Mouse (Mus musculus) lung, postnatal 0 days (tissue): ENCODE results near the gene Morf4l2. TPM values are rescaled to one million over a fixed set of nuclear protein-coding genes. Genes with fewer than 3 reads are reported as not detected.
"Not testable (repeated sequence)": the region's sequence is repeated elsewhere in the genome, so short reads cannot be mapped to it uniquely, and the experiment has no call there.

Experiments
- ATAC-seq: fragments of 200-750 bp; cut with Nextera tagmentation; 2 replicates; pipeline ENCODE4 v1.8.0; 2017; ENCODE audit warnings: moderate library complexity
- DNase-seq: peaks from one replicate; pipeline ENCODE4 v3.0.0-alpha.2; 2016; ENCODE audit warnings: low spot score
- H3K27ac ChIP-seq: fragments of 300-500 bp; sonication (generic); 2 replicates; pipeline ENCODE4 v1.5.1; 2014; ENCODE audit warnings: antibody characterized with exemption, mild to moderate bottlenecking, low read length, mixed read lengths
- H3K27me3 ChIP-seq: fragments of 300-500 bp; sonication (generic); replicated peaks from 2 replicates; pipeline ENCODE4 v1.6.1; 2014; ENCODE audit warnings: low read length, mixed read lengths; ENCODE audit not compliant: insufficient read depth
- H3K36me3 ChIP-seq: fragments of 300-500 bp; sonication (generic); 2 replicates; pipeline ENCODE4 v1.6.1; 2014; ENCODE audit warnings: low read length, mixed read lengths; ENCODE audit not compliant: insufficient read depth
- H3K4me1 ChIP-seq: fragments of 300-500 bp; sonication (generic); 2 replicates; pipeline ENCODE4 v1.6.1; 2014; ENCODE audit warnings: antibody characterized with exemption, low read depth, low read length, mixed read lengths; ENCODE audit not compliant: insufficient read depth
- H3K4me2 ChIP-seq: fragments of 300-500 bp; sonication (generic); replicated peaks from 2 replicates; pipeline ENCODE4 v1.6.1; 2014; ENCODE audit warnings: low read depth, mild to moderate bottlenecking, low read length, moderate library complexity, mixed read lengths
- H3K4me3 ChIP-seq: fragments of 300-500 bp; sonication (generic); 2 replicates; pipeline ENCODE4 v1.5.1; 2014; ENCODE audit warnings: low read depth, low read length
- H3K9ac ChIP-seq: fragments of 300-500 bp; sonication (generic); replicated peaks from 2 replicates; pipeline ENCODE4 v1.6.1; 2014; ENCODE audit warnings: low read depth, mild to moderate bottlenecking
- H3K9me3 ChIP-seq: fragments of 300-500 bp; sonication (generic); 2 replicates; pipeline ENCODE4 v1.6.1; 2016; ENCODE audit warnings: low read length, mixed read lengths
- CTCF ChIP-seq: IDR thresholded peaks from 2 replicates; pipeline ENCODE4 v1.5.1; 2016; ENCODE audit warnings: antibody characterized with exemption, mild to moderate bottlenecking
- EP300 ChIP-seq: IDR thresholded peaks from 2 replicates; pipeline ENCODE4 v1.6.1; 2016; ENCODE audit warnings: antibody characterized with exemption, mild to moderate bottlenecking, control low read depth
- WGBS: fragments of 180-500 bp; shearing (Covaris S2); extraction: QIAGEN DNeasy Blood & Tissue Kit; methylation state at CpG from one replicate; pipeline ENCODE4 v1.1.7; 2014; 5-methylcytosine and 5-hydroxymethylcytosine counted together
- polyA plus RNA-seq: library from polyadenylated mRNA; unstranded; fragments of >200 nt; fragmentation: Nextera tagmentation; extraction: Ambion mirVana; gene quantifications from 2 replicates; pipeline ENCODE4 v1.2.1, GENCODE M21; 2015

The Morf4l2 gene
- polyA plus RNA-seq, 1 experiment from 2014 or later, result 313 TPM

DNA sequence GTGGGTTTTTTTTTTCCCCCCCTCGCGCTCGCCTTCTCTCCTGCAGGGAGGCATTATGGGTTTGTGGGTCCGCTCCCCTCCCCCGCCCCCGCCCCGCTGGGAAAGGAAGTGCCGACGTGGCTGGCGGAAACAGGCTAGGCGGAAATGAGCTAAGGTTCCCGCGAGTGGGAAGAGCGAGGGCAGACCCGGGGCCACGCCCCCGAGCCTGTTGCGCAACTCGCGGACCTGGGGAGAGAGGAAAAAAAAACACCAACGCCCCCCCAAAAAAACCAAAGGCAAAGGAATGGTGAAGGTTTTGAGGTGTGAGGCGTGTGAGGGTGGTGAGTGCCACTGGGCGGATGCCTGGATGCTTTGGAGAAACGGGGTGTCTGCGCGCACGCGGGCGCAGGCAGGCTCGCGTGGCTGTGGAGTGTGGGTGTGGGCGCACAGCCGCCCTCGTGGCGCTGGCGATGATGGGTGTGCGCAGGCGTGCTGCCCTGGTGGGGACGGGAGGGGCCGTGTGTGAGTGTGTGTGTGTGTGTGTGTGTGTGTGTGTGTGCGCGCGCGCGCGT, 1.8 kb downstream of the Morf4l2 start:
- peak overlapping the region; percentile 38 for H3K4me3 ChIP-seq
- ATAC-seq (peak; percentile 75), DNase-seq (peak; percentile 86)
- no peaks in the 10 kb centered on the region for H3K36me3 ChIP-seq
- H3K27me3 ChIP-seq, result no peaks in the 10 kb centered on the region
- 35% methylated on average over 24 of the region's 46 CpGs for WGBS
- no peaks in the 10 kb centered on the region for H3K4me1 ChIP-seq
- TF ChIP-seq EP300 (no peak), CTCF (no peak)
- no peak overlapping the region; the same call in 1 of the 2 replicates for H3K9ac ChIP-seq
- peak overlapping the region; percentile 48 for H3K4me2 ChIP-seq
- no peaks in the 10 kb centered on the region for H3K9me3 ChIP-seq
- H3K27ac ChIP-seq, result peak overlapping the region; percentile 91

DNA sequence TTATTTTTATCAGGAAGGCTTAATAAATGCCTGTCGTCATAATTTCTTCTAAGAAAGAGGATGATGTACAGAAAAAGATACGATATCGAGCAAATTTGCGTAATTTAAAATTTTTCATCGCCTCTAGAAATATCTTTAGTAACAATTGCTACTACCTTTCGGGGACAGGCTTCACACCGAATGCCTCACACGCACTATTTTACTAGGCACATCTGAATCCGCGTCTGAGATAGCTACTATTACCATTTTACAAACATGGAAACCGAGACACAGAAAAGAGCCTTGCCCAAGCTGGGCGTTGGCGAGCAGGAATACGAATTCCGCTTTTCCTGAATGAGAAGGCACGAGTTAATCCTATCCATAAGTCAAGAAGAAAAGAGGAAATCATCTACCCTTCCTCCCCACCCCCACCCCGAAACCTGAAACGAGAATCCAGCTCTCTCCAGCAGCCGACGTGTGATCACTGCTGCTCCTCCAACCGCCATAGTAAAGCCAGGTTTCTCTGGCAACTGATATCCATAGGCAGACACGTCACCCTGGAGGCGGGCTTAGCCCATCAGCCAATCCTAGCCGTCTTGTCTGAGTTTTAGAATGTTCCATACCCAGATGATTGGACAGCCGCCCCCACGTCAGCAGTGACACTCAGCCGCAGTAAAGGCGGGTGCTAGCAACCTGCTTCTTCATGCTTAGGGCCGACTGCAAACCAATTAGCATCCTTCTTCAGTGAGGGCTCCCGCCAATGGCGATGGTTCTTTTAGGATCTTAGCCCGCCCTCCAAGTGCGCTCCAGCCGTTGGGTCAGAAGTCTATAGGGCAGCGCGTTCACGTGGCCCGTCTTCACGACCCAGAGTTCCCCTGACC, 2.5 kb downstream of the Morf4l2 start:
- Histone ChIP-seq H3K4me3 (peak overlapping the region; percentile 52), H3K27me3 (no peaks in the 10 kb centered on the region), H3K9me3 (no peaks in the 10 kb centered on the region), H3K4me2 (peak overlapping the region; percentile 52), H3K36me3 (no peaks in the 10 kb centered on the region), H3K27ac (peak overlapping the region; percentile 91), H3K9ac (peak overlapping the region; percentile 55), H3K4me1 (no peaks in the 10 kb centered on the region)
- DNase-seq, result peak; percentile 97
- WGBS, result 21% methylated on average over 39 of the region's 39 CpGs
- ATAC-seq, result peak; percentile 95
- no peak for TF ChIP-seq CTCF
- no peak for TF ChIP-seq EP300

DNA sequence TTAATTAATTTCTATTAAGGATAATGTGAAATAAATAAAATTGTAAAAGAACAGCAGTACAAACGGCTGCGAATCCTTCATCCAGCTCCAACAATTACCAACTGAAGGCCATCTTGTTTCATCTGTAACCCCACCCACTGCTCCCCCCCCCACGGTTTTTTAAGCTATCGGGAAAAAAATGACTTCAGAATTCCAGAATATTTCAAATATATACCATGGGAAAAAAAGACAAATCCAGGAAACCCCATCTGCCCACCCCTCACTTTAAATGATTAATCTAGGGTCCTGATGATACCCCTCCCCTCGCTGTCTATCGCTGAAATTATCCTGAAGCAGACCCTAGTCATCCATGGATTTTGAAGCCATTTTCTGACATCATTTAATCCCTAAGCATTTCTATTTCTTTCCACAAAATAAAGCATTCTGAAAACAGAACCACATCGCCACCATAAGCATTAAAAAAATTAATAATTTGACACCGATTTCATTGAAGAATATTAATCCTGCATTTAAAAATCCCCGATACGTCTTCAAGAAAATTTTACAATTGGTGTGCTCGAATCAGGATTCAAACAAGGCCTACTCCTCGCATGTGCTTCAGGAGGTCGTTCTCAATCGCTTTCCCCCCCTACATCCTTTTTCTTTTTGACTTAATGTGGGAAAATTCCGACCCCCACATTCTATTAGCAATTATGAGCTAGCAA, 3.3 kb downstream of the Morf4l2 start:
- Histone ChIP-seq H3K4me1 (no peaks in the 10 kb centered on the region), H3K27me3 (no peaks in the 10 kb centered on the region), H3K36me3 (no peaks in the 10 kb centered on the region), H3K4me2 (peak overlapping the region; percentile 52), H3K9me3 (no peaks in the 10 kb centered on the region), H3K9ac (peak overlapping the region; percentile 55), H3K4me3 (peak overlapping the region; percentile 52), H3K27ac (peak overlapping the region; percentile 85)
- TF ChIP-seq EP300, result no peak
- TF ChIP-seq CTCF, result no peak
- ATAC-seq (no peak), DNase-seq (peak; percentile 46)
- 16% methylated on average over 15 of the region's 15 CpGs for WGBS

GRCm38 (mm10) chrX:136732016-136732415, 11.5 kb downstream of the Morf4l2 start:
- Histone ChIP-seq H3K9me3 (no peaks in the 10 kb centered on the region), H3K4me3 (no peak overlapping the region), H3K9ac (no peak overlapping the region), H3K27ac (no peak overlapping the region), H3K27me3 (no peaks in the 10 kb centered on the region), H3K36me3 (no peaks in the 10 kb centered on the region), H3K4me1 (no peaks in the 10 kb centered on the region), H3K4me2 (no peak overlapping the region)
- TF ChIP-seq CTCF (no peak), EP300 (no peak)
- ATAC-seq, result no peak
- DNase-seq, result no peak
- 67% methylated on average over 4 of the region's 4 CpGs for WGBS

GRCm38 (mm10) chrX:136714742-136715474, 28.6 kb downstream of the Morf4l2 start:
- not testable (repeated sequence) for H3K9me3 ChIP-seq, H3K4me1 ChIP-seq, H3K9ac ChIP-seq, H3K27me3 ChIP-seq, H3K36me3 ChIP-seq, ATAC-seq, H3K27ac ChIP-seq, DNase-seq, H3K4me3 ChIP-seq, H3K4me2 ChIP-seq
- 55% methylated on average over 2 of the region's 3 CpGs for WGBS

DNA sequence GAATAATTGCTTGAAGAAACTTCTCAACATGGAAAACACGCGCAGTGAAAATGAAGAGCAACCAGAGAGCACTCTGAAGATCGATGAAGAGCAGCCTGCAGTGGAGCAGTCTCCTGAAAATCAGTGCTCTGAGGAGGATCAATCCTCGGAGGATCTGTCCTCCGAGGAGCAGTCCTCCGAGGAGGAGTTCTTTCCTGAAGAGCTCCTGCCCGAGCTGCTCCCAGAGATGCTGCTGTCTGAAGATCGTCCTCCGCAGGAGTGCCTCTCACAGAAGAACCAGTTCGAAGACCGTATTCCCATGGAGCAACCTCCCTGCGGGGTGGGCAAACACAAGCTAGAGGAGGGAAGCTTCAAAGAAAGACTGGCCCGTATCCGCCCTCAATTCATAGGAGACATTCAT, 34.7 kb downstream of the Morf4l2 start:
- no peaks in the 10 kb centered on the region for H3K27me3 ChIP-seq
- H3K36me3 ChIP-seq, result no peaks in the 10 kb centered on the region
- ATAC-seq (no peak), DNase-seq (no peak)
- H3K9ac ChIP-seq, result peak overlapping the region; percentile 48
- H3K4me1 ChIP-seq, result no peaks in the 10 kb centered on the region
- H3K4me3 ChIP-seq, result peak overlapping the region; percentile 50
- H3K4me2 ChIP-seq, result peak overlapping the region; percentile 57
- H3K9me3 ChIP-seq, result no peaks in the 10 kb centered on the region
- peak overlapping the region; percentile 68 for H3K27ac ChIP-seq
- 23% methylated on average over 14 of the region's 14 CpGs for WGBS
- TF ChIP-seq EP300 (no peak), CTCF (no peak)
